Mouse (Mus musculus) heart, postnatal 36 days (tissue): ENCODE results near the gene Lilrb4a. TPM values are rescaled to one million over a fixed set of nuclear protein-coding genes. Genes with fewer than 3 reads are reported as not detected.
"Not testable (repeated sequence)": the region's sequence is repeated elsewhere in the genome, so short reads cannot be mapped to it uniquely, and the experiment has no call there.

Experiments
- DNase-seq, 2 experiments: peaks; one replicate each; pipeline ENCODE4 v3.0.0; 2021 to 2022
- intact Hi-C: fragments of 180-260 bp; cut with DNase I; formaldehyde crosslinking; loops from one replicate; pipeline ENCODE4 v1.15.1; 2025
- total RNA-seq, 2 experiments: library from RNA; stranded (reverse); gene quantifications; 2 replicates each; pipeline ENCODE4 v1.2.3; 2021

Lilrb4a gene
- 1 to 10 TPM; 1.2 to 2.2 TPM for total RNA-seq

DNA sequence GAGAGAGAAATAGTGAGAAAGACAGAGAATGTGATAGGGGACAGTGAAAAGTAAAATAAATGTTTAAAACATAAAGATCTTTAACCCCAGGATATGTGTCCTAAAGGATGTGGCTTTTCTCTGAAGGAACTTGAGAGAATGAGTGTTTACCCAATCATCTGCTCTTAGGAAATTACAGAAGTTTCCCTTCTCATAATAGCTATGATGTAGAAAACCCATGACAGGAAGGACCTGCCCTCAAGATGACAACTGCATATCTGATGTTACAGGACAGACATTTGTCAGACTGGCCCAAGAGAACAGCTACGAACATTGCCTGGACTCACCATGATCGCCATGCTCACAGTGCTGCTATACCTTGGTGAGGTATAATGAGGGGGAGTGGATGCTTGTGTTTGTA lies at the start of gene Lilrb4a:
Gene Lilrb4a (plus strand): TSS at position 266 of the 400 bp plus-strand sequence.
- intact Hi-C loops, DNase-seq: not testable (repeated sequence)

DNA sequence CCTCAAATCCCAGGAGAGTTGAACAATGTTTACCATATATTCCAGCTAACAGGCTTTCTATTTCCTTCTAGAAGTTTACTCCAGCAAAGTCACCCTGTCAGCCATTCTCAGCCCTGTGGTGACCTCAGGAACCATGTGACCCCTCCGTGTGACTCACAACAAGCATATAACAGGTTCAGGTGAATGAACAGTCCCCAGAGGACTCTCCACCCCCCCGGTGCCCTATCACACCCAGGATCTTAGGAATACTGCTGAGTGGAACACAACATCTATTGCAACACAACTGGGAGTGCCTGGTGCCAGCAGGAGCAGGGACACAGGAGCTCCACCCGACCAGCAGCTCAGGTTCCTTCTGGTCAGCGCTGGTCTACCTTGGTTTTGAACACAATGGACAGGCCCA lies 39.1 kb upstream of the Lilrb4a start:
- DNase-seq: no peak
- intact Hi-C loops: no loop called here

DNA sequence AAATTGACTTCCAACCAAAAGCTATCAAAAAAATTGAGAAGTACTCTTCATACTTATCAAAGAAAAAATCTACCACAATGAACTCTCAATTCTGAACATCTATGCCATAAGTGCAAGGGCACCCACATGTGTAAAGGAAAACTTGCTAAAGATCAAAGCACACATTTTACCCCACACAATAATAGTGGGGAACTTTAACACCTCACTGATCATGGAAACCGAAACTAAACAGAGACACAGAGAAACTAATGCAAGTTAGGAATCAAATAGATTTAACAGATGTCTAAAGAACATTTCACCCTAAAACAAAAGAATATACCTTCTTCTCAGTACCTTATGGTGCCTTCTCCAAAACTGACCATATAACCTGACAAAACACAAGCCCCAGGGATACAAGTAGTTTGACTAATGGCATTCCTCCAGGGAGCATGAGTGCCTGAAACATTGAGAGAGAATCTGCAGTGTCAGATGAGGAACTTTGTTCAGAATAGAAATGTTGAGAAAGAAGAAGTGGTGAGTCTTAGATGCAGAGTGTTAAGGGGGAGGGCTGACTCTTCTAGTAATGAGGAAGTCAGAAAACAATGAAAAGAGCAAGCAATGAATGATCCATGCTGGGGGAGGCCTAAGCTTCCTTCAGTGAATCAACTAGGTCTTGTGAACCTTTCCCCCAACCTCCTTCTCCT lies 37.0 kb upstream of the Lilrb4a start:
- DNase-seq: no peak
- intact Hi-C loops: no loop called here

DNA sequence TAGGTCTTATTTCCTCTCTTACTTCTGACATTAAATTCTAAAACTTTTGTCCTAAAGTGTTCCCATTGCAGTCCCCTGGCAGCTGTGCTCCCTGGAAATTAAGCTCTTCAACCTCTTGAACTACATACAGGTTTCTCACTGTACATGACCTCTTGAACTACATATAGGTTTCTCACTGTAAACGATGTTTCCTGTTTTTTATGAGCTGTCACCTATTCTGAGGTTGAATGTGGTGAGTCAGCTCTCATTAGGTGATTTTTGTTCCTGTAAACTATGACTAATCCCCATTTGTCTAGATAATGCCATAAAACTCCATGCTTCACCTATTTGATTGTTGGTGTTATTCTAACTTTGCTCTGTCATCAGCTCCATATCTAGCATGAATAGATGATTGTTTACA lies 36.4 kb upstream of the Lilrb4a start:
- DNase-seq: no peak
- intact Hi-C loops: no loop called here

DNA sequence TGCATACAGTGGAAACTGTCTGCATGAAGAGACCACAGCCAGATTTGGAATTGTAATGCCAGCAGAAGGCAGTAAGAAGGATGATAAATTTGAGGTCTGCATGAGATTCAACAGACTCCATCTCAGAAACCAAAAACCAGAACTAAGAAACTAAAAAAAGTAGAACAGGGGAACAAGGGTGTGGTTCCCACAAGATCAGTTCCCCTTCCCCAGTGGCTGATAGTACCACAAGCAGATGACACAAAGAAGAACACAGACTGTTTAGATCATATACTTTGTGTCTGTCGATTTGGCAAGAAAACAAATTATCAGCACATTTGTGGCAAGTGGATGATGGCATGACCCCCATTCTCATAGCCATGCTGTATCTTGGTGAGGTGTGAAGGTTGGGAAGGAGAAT lies 35.0 kb upstream of the Lilrb4a start:
- no peak for DNase-seq
- intact Hi-C loops: no loop called here

DNA sequence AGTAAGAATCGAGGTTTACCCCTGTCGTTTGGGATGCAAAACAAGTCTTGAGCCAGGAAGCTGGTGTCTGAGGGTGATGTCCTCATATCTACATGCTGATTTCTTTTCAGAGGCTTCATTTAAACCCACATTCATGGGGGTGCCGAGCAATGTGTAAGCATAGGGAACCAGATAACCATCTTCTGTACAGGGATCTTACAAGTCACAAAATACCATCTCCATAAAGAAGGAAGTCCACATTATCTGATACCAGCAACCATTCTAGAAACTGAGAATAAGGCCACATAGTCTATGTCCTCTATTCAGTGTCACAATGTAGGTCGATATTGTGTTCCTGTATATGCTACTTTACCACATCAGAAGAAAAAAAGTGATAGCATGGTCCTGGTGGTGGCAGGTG lies 34.4 kb upstream of the Lilrb4a start:
- no peak for DNase-seq
- intact Hi-C loops: no loop called here

DNA sequence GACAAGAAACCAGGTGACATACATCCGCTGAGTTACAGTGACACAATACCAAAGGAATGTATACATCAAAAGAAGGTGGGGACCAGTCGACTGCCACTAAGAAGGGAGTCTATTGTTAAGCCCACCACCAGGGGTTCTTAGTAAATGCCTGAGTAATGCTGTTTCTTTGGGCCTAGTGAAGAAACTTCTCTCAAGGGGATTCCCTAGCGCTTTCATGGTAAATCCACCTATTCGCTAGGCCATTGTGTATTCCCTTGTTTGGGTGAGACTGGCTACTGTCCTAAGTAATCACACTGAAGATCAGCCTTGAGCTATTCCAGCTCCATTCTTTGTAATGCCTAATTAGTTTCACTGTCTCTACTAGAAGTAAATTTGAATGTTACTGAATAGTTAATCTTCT lies 27.0 kb upstream of the Lilrb4a start:
- DNase-seq, intact Hi-C loops: not testable (repeated sequence)

DNA sequence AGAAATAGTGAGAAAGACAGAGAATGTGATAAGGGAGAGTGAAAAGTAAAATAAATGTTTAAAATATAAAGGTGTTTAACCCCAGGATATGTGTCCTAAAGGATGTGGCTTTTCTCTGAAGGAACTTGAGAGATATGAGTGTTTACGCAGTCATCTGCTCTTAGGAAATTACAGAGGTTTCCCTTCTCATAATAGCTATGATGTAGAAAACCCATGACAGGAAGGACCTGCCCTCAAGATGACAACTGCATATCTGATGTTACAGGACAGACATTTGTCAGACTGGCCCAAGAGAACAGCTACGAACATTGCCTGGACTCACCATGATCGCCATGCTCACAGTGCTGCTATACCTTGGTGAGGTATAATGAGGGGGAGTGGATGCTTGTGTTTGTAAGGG lies 10.4 kb upstream of the Lilrb4a start, which contains the start of the genes Gm49339 and Lilr4b:
Gene Gm49339 (plus strand): TSS at position 216 of the 400 bp plus-strand sequence.
Gene Lilr4b (plus strand): TSS at position 236 of the 400 bp plus-strand sequence.
- intact Hi-C loops, DNase-seq: not testable (repeated sequence)

DNA sequence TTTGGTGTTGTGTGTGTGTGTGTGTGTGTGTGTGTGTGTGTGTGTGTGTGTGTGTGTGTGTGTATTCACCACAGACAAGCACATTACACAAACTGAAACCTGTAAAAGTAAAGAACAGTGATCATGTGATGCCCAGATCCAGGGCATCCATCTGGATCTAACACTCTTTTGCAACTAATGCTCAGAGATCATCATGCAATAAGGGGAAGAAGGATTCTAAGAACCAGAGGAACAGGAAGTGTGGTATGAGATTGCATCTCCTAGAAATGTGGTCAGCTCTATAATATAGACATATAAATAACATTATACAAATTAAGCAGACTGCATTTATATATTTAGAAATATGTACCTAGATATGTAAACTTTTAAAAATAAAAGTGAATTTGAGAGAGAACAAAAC lies 29.3 kb downstream of the Lilrb4a start:
- no peak for DNase-seq
- intact Hi-C loops: no loop called here

DNA sequence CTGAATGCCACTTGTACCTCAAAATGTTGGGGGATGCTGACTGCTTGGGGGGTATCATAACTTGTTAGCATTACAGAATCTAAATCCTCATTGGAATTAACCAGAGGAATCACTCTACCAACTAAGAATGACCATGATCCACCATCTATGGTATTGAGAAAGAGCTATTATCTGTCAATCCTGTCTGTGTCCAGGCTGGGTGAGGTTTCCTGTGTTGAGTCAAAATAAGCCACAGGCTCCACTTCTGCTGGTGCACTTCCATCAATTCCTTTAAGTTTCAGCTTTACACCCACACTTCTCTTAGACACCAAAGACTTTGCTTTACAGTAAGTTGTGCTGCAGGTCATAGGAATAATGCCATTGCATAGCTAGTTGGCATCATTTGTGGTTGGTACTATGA lies 30.7 kb downstream of the Lilrb4a start:
- DNase-seq: no peak
- intact Hi-C loops: no loop called here

DNA sequence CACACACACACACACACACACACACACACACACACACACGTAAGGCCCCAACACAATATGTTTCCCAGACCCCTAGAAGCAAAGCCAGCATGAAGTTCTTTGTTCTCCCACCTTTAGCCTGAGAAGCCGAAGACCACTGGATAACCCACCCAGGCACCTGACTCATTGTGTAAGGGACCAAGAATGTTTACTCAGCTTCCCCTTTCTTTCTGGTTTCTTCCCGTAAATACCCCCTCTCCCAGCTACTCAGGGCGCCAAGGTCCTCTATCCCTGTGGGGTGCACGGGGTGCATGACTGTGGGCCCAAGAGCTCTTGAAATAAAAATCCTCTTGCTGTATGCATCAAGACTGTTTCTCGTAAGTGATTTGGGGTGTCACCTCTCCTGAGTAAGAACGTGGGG lies 35.3 kb downstream of the Lilrb4a start:
- intact Hi-C loops: no loop called here
- no peak for DNase-seq

DNA sequence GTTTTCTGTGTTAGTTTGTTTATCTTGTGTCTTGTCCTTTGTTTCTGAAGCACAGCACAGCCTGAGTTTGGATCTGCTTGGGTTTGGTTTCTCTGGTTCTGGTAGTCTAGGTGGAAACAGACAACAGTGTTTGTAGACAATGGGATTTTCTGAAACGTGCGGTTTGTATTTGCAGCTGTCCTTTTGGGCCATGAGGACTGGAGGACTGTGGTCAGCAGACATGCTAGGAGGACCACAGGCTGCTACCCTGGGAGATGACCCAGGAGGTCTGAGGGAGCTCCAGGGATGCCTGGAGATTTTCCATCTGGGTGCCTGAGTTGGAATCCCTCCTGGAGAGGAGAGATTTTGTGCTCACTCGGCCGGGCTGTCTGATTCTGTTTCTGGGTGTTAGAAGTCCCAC lies 35.9 kb downstream of the Lilrb4a start:
- DNase-seq: no peak
- intact Hi-C loops: no loop called here

DNA sequence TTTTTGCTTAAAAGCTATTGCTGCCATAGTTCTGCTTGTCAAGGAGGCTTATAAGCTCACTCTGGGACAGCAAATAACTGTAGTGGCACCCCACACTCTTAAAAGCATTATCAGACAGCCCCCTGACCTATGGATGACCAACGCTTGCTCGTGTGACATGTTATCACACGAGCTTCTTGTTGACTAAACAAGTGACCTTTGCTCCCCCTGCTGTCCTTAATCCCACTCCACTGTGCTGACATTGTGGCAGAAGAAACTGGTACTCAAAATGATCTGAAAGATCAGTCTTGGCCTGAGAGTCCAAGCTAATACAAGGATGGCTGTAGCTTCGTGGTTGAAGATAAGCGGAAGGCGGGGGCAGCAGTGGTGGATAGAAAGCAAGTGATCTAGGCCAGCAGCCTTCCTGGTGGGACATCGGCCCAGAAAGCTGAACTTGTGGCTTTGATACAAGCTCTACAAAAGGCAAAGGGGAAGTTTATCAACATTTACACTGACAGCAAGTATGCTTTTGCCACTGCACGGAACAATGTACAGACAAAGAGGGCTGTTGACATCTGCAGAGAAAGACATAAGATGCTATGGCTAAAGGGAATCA lies 38.2 kb downstream of the Lilrb4a start:
- intact Hi-C loops: no loop called here
- no peak for DNase-seq

DNA sequence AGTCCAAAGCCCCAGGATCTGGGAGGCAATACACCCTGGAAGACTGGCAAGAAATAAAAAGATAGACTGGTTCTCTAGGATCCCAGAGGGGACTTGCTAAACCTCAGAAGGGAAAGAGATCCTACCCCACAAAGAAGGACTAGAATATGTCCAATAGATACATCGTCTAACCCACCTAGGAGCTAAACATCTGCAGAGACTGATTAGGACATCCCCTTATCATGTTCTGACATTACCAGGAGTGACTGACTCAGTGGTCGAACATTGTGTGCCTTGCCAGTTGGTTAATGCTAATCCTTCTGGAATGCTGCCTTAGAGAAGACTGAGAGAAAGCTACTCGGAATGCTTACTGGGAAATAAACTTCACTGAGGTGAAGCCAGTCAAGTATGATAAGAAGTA lies 38.7 kb downstream of the Lilrb4a start:
- no peak for DNase-seq
- intact Hi-C loops: no loop called here

DNA sequence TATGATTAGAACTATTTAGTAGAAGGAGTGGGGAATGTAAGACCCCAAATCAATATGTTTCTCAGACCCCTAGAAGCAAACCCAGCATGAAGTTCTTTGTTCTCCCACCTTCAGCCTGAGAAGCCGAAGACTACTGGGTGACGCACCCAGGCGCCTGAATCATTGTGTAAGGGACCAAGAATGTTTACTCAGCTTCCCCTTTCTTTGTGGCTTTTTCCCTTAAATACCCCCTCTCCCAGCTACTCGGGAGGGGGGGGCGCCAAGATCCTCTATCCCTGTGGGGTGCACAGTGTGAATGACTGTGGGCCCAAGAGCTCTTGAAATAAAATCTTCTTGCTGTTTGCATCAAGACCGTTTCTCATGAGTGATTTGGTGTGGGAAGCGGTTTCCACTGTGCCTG lies 40.1 kb downstream of the Lilrb4a start:
- DNase-seq: no peak
- intact Hi-C loops: no loop called here

Other genes with a start within 250 kb of the Lilrb4a start
- gene Gm49339, start 10.3 kb upstream of the Lilrb4a start, total RNA-seq: 1 to 10 TPM in 1 of 2 experiments, under 1 TPM in 1; 0.54 to 1.7 TPM
- 1 to 10 TPM; 1.9 to 3.5 TPM for gene Lilr4b, start 10.3 kb upstream of the Lilrb4a start, total RNA-seq
- gene Fam162b, start 99.6 kb downstream of the Lilrb4a start, total RNA-seq: not detected
- gene Gprc6a, start 140.5 kb downstream of the Lilrb4a start, total RNA-seq: not detected
- not detected for gene Rfx6, start 186.8 kb downstream of the Lilrb4a start, total RNA-seq